22 mouse cellular contexts compared by ENCODE assay signal in genomic region chr4:82193905-82194304, GRCm38 (mm10).
DNase-seq lines count a peak whose midpoint lies in the region; ATAC-seq and TF ChIP-seq lines count a peak whose summit lies in the region.
"Had no signal": no experiment of that assay in that cellular context is flagged by ENCODE, and none has a peak within 500 bp of the region (broad histone marks: within the 10 kb centered on the region; RNA-seq: fewer than 3 reads in every experiment).

No protein-coding gene starts in this region.

- H3K9me3 ChIP-seq in heart, embryonic 10.5 days, result no peaks in the 10 kb centered on the region
- no peaks in the 10 kb centered on the region for H3K9me3 ChIP-seq in limb, embryonic 14.5 days (ENCODE audit: control insufficient read depth, low read length)
- no peaks in the 10 kb centered on the region for H3K9me3 ChIP-seq in limb, embryonic 10.5 days (replicated peaks)
- H3K9me3 ChIP-seq in embryonic facial prominence, embryonic 14.5 days (ENCODE audit: control insufficient read depth, low read length), result no peaks in the 10 kb centered on the region
- H3K9me3 ChIP-seq in liver, postnatal 0 days (ENCODE audit: low read length), result no peaks in the 10 kb centered on the region
- H3K9me3 ChIP-seq: embryonic facial prominence, embryonic 12.5 days; forebrain, embryonic 13.5 days; forebrain, embryonic 15.5 days had no signal

- H3K9ac ChIP-seq in limb, embryonic 14.5 days (ENCODE audit: low read depth, low read length, severe bottlenecking), result no peak overlapping the region
- no peak overlapping the region for H3K9ac ChIP-seq in embryonic facial prominence, embryonic 14.5 days (ENCODE audit: low read depth, low read length)
- no peak overlapping the region for H3K9ac ChIP-seq in liver, postnatal 0 days (replicated peaks)
- H3K9ac ChIP-seq: embryonic facial prominence, embryonic 12.5 days; forebrain, embryonic 13.5 days; forebrain, embryonic 15.5 days; forebrain, postnatal 0 days had no signal

- no peak for DNase-seq in heart, embryonic 10.5 days (ENCODE audit: low spot score)
- DNase-seq in heart, adult 8-10 months (ENCODE audit: low spot score), result no peak
- peak; percentile 53 for DNase-seq in limb, embryonic 14.5 days (ENCODE audit: low spot score)
- no peak for DNase-seq in limb, embryonic 10.5 days (ENCODE audit: low spot score)
- peak; percentile 70 for DNase-seq in embryonic facial prominence, embryonic 14.5 days (ENCODE audit: low spot score)
- DNase-seq in liver, postnatal 0 days, result no peak
- no peak for DNase-seq in lung, postnatal 25 days (ENCODE audit: low spot score)
- DNase-seq: adrenal gland, adult 8-10 months; adrenal gland, postnatal 14 days; adrenal gland, postnatal 36 days; cerebellum, adult 18-20 months; cerebellum, adult 8-10 months; cerebellum, adult 9-11 months; cerebellum, postnatal 14 days; cerebellum, postnatal 36 days; embryo, embryonic 11 days; forebrain, postnatal 0 days had no signal

- no peak for TF ChIP-seq POLR2A in limb, embryonic 14.5 days (IDR thresholded peaks at IDR 0.05; ENCODE audit: borderline replicate concordance, extremely low read depth, insufficient read depth, insufficient read length)

- TF ChIP-seq CTCF in liver, postnatal 0 days (IDR thresholded peaks at IDR 0.05; ENCODE audit: low read depth), result no peak

- H3K4me2 ChIP-seq in limb, embryonic 14.5 days (replicated peaks; ENCODE audit: low read depth, low read length, severe bottlenecking), result no peak overlapping the region
- H3K4me2 ChIP-seq in embryonic facial prominence, embryonic 14.5 days (ENCODE audit: low read depth, low read length), result no peak overlapping the region
- no peak overlapping the region for H3K4me2 ChIP-seq in liver, postnatal 0 days (ENCODE audit: low read depth, low read length)
- H3K4me2 ChIP-seq: embryonic facial prominence, embryonic 12.5 days; forebrain, embryonic 13.5 days; forebrain, embryonic 15.5 days had no signal

- H3K4me3 ChIP-seq in heart, embryonic 10.5 days, result no peak overlapping the region
- no peak overlapping the region for H3K4me3 ChIP-seq in limb, embryonic 14.5 days (replicated peaks; ENCODE audit: low read length)
- H3K4me3 ChIP-seq in limb, embryonic 10.5 days, result no peak overlapping the region
- no peak overlapping the region for H3K4me3 ChIP-seq in embryonic facial prominence, embryonic 14.5 days (ENCODE audit: low read depth, low read length)
- H3K4me3 ChIP-seq in liver, postnatal 0 days (ENCODE audit: low read depth, low read length), result no peak overlapping the region
- H3K4me3 ChIP-seq: embryonic facial prominence, embryonic 12.5 days; forebrain, embryonic 13.5 days; forebrain, embryonic 15.5 days had no signal

- H3K27me3 ChIP-seq in heart, embryonic 10.5 days (ENCODE audit: insufficient read depth, poor library complexity, severe bottlenecking), result no peaks in the 10 kb centered on the region
- H3K27me3 ChIP-seq in limb, embryonic 14.5 days (ENCODE audit: control insufficient read depth, insufficient read depth, low read length), result no peaks in the 10 kb centered on the region
- H3K27me3 ChIP-seq in limb, embryonic 10.5 days (ENCODE audit: low read depth, poor library complexity, severe bottlenecking), result no peaks in the 10 kb centered on the region
- no peaks in the 10 kb centered on the region for H3K27me3 ChIP-seq in embryonic facial prominence, embryonic 14.5 days (replicated peaks; ENCODE audit: control insufficient read depth, insufficient read depth, low read length)
- no peaks in the 10 kb centered on the region for H3K27me3 ChIP-seq in liver, postnatal 0 days (ENCODE audit: insufficient read depth, low read length)
- H3K27me3 ChIP-seq: embryonic facial prominence, embryonic 12.5 days; forebrain, embryonic 13.5 days; forebrain, embryonic 15.5 days; Patski had no signal

- peak overlapping the region; percentile 56; the same call in 1 of the 2 replicates for H3K27ac ChIP-seq in heart, embryonic 10.5 days
- 0 out of 2 replicates have a peak overlapping the region, but pooled peaks have one; percentile 44 for H3K27ac ChIP-seq in limb, embryonic 14.5 days (replicated peaks; ENCODE audit: low read depth, low read length)
- H3K27ac ChIP-seq in limb, embryonic 10.5 days, result no peak overlapping the region
- peak overlapping the region; percentile 41; the same call in 1 of the 2 replicates for H3K27ac ChIP-seq in embryonic facial prominence, embryonic 14.5 days (replicated peaks; ENCODE audit: low read depth, low read length)
- no peak overlapping the region for H3K27ac ChIP-seq in liver, postnatal 0 days (ENCODE audit: low read depth)
- H3K27ac ChIP-seq: embryonic facial prominence, embryonic 12.5 days; forebrain, embryonic 13.5 days; forebrain, embryonic 15.5 days had no signal

- ATAC-seq in limb, embryonic 14.5 days (ENCODE audit: low FRiP score, low read depth), result no peak
- ATAC-seq in embryonic facial prominence, embryonic 14.5 days (ENCODE audit: low read depth), result no peak
- no peak for ATAC-seq in liver, postnatal 0 days
- ATAC-seq: activated CD4-positive, CD25-positive, alpha-beta regulatory T cell, adult 4 months; forebrain, embryonic 13.5 days; forebrain, embryonic 15.5 days; forebrain, postnatal 0 days; Patski had no signal

- no peak for TF ChIP-seq EP300 in liver, postnatal 0 days (IDR thresholded peaks at IDR 0.05; ENCODE audit: low read depth)

- no peaks in the 10 kb centered on the region for H3K36me3 ChIP-seq in heart, embryonic 10.5 days
- H3K36me3 ChIP-seq in limb, embryonic 14.5 days (ENCODE audit: control insufficient read depth, insufficient read depth, low read length), result no peaks in the 10 kb centered on the region
- H3K36me3 ChIP-seq in limb, embryonic 10.5 days, result no peaks in the 10 kb centered on the region
- H3K36me3 ChIP-seq in embryonic facial prominence, embryonic 14.5 days (ENCODE audit: control insufficient read depth, insufficient read depth, low read length), result no peaks in the 10 kb centered on the region
- H3K36me3 ChIP-seq in liver, postnatal 0 days (replicated peaks; ENCODE audit: insufficient read depth, low read length), result no peaks in the 10 kb centered on the region
- H3K36me3 ChIP-seq: embryonic facial prominence, embryonic 12.5 days; forebrain, embryonic 15.5 days had no signal

- peaks cover 32% of the 10 kb centered on the region; the same call in 1 of the 2 replicates for H3K4me1 ChIP-seq in heart, embryonic 10.5 days
- peaks cover 26% of the 10 kb centered on the region for H3K4me1 ChIP-seq in limb, embryonic 14.5 days (ENCODE audit: control insufficient read depth, insufficient read depth, low read length)
- H3K4me1 ChIP-seq in limb, embryonic 10.5 days, result peaks cover 31% of the 10 kb centered on the region
- H3K4me1 ChIP-seq in embryonic facial prominence, embryonic 14.5 days (ENCODE audit: control insufficient read depth, insufficient read depth, low read length), result peaks cover 22% of the 10 kb centered on the region
- H3K4me1 ChIP-seq in liver, postnatal 0 days (ENCODE audit: insufficient read depth), result no peaks in the 10 kb centered on the region
- H3K4me1 ChIP-seq: forebrain, embryonic 13.5 days; forebrain, embryonic 15.5 days had no signal

- 65% methylated on average over 5 of the region's 5 CpGs for WGBS in heart, embryonic 10.5 days
- 53% methylated on average over 5 of the region's 5 CpGs for WGBS in limb, embryonic 14.5 days
- WGBS in limb, embryonic 10.5 days, result 68% methylated on average over 5 of the region's 5 CpGs
- 38% methylated on average over 5 of the region's 5 CpGs for WGBS in embryonic facial prominence, embryonic 14.5 days
- 74% methylated on average over 5 of the region's 5 CpGs for WGBS in liver, postnatal 0 days (ENCODE audit: insufficient replicate concordance)

Comparison
In these comparisons a context has a peak if more than half of its experiments do, and no peak if none do; other contexts are left out.
1. DNase-seq: peak in limb, embryonic 14.5 days (single experiment) and embryonic facial prominence, embryonic 14.5 days (single experiment); none in heart, embryonic 10.5 days (single experiment), heart, adult 8-10 months (single experiment), limb, embryonic 10.5 days (single experiment), liver, postnatal 0 days (single experiment) and lung, postnatal 25 days (single experiment).
2. H3K27ac ChIP-seq: peak in heart, embryonic 10.5 days (single experiment), limb, embryonic 14.5 days (single experiment) and embryonic facial prominence, embryonic 14.5 days (single experiment); none in limb, embryonic 10.5 days (single experiment) and liver, postnatal 0 days (single experiment).